Mouse (Mus musculus) gastrocnemius, postnatal 10 days (tissue): ENCODE data around the gene Kcnd3. TPM values are rescaled to one million over a fixed set of nuclear protein-coding genes. Genes with fewer than 3 reads are reported as not detected.

Experiments used
- DNase-seq: peaks from one replicate; pipeline ENCODE4 v3.0.0; 2021; ENCODE audit warnings: mixed read lengths
- total RNA-seq, 2 experiments: library from RNA; stranded (reverse); gene quantifications; 2 replicates each; pipeline ENCODE4 v1.2.3; 2021

The Kcnd3 gene
- total RNA-seq, 2 experiments from 2014 or later, result 0.66 to 0.77 TPM

DNA sequence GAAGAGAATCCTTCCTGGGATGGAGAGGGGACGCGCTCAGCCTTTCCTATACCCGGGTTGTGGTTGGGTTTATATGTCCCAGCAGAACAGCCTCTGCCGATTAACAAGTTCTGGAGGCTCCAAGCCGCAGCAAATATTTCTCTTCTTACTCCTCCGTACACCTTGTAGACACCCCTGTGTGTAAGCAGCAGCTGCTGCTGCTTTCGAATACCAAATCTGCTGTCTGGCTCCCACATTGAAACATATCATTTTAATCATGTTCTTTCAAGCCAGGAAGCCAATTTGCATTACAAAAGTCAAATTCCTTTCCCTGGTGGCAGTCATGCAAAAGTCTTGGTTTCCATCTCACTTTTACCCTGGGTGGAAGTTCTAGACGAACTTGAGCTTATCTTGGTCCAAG is 76.7 kb downstream of the Kcnd3 start:
- no peak for DNase-seq

DNA sequence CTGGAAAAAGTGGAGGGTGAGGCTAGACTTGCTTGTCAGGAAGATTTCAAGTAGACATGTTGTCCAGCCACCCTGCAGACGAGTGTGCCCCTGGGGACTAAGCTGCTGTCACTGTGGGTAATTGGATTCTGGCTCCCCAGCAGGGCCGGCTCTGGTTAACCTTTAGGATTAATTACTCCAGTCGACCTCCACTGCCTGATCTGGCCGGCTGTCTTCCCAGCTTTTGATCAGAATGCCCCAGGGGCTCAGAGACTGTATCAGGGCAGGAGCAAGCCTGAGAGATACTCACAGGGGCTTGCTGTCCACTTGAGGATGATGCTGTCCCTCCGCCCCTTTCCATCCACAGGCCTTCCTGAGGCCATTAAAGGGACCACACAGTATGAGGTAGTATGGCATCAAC is 77.6 kb downstream of the Kcnd3 start:
- DNase-seq, result no peak

DNA sequence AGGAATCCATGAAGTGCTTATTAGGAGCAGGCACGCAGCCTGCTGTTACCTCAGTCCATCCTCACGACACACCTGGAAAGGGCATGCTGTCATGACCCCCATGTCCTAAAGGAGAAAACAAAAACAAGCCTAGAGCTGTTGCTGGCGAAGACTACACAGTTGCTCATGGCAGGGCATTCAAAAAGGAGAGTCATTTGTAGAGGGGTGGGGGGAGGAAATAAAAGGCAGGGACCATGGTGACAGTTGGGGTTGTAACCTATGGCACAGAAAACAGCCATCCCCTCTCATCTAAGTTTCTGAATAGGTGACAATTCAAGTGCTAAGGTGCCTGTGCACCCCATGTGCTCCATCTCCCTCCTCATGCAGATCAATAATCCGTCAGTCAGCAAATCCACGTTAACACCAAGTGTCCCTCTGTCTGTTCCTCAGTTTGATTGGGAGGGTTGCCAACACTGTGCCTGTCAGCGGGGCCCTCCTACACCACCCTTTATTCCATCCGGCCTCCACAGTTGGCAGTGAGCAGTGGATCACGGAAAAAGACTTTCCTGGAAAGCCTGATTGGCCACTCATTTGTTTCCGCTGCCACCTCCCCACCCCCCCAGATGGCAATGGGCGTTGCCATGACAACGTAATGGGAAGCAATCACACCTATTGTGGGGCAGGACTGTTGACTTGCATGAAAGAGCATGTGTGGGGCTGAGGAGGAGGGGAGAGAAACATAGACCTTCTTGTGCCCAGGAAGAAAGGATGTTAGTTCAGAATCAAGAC is 78.4 kb downstream of the Kcnd3 start:
- DNase-seq, result no peak

DNA sequence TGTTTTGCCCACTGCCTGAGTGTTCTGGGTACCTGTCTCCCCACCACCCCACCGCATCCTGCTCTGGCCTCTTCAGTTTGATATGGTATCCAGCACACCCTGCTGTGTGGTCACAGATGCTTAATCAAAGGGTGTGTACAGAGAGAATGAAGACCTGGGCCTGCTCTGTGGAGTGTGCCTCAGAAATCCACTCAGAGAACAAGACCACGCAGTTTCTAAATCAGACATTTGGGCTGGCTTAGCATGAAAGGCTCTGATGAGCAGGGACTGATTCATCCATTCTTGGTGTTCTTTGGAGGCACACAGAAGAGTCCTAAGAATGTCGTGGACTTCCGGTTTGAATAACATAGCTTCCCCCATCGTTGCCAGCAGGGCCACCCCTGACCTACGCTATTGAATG is 86.3 kb downstream of the Kcnd3 start:
- no peak for DNase-seq

DNA sequence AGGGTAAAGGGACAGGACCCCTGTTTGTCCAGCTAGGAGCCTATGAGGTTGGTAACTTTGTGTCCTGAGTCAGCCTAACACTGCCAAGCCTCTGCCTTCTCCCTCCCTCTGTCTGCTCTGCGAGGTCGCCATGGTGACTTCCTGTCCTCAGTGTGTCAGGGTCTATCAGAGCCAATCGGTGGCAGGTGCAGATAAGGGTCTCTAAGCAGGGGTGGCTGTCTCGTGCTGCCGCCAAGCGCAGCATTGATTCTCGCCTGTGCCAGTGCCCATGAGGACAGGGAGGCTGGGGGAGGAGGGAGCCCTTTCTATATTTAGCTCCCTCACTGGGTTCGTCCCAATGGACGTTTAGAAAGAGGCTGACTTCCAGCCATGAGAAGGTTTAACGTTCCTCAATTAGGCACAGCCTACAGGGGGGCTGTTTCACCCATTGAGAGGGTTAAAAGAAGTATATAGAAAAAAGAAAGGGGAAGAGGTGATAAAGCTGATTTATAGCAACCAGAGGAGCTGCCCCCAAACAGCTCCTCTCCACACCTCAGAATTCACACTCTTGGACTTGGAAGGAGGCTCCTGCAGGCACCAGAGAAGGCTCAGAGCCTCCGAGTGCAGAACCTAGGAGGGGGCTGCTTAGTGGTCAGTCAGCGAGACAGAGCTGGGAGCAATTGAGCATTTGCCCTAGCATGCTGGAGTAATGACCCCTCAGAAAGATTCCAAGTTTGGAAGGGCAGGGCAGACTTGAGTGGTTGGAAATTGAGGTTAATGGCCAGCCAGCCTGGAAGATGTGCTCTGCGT is 86.9 kb downstream of the Kcnd3 start:
- DNase-seq, result no peak

DNA sequence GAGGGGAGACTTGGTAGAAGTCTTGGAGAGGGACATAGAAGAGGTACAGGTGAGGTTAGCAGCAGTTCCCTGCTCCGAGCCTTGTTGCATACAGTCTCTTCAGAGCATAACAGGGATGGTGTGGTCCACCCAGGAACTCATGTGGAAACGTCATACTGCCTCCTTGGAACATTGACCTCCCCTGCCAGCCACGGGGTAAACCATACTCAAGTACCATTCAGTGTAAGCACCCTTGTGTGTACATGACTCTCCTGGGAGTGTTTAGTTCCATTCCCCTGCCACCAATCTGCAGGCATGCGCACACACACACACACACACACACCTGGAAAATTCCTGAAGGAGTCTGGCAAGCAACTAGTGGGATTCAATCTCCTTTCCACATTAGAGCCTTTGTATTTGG is 90.6 kb downstream of the Kcnd3 start:
- DNase-seq, result no peak

DNA sequence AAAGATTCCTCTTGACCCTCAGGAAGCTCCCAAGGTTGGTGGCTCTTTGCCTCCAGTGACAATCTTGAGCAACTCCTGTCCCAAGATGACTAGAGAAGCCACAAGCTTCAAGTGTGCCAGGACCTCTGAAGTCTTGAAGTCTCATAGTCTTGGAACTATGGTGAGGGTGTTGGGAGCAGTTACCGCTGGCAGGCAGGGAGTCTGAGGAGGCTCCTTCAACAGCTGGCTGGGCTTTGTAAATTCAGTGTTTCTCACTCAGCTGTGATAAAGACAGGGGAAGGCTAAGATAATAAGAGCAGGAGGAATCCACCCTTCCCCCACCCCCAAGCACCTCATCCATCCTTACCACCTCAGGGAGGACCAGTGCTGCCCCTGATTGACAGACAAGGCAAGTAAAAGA is 92.0 kb downstream of the Kcnd3 start:
- no peak for DNase-seq

DNA sequence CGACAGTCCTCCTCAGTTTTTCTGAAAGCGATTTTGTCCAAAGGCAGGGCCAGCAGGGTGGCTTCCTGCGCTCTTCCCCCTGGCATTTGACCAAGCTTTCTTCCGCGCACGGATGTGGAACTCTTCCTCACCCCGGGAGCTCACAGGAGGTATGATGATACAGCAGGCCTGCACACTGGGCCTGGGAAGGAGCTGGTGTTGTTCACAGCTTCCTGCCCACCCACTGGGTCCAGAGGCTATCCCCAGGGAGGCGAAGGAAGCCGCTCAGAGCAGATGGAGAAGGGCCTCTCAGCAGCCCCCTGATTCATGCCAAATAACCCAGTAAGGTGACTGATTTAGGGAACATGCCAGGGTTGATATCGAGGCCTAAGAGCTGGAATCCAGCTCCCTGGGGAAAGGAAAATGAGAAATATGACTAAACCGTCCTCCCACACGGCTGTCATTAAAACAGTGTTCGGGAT is 94.5 kb downstream of the Kcnd3 start:
- DNase-seq, result no peak

DNA sequence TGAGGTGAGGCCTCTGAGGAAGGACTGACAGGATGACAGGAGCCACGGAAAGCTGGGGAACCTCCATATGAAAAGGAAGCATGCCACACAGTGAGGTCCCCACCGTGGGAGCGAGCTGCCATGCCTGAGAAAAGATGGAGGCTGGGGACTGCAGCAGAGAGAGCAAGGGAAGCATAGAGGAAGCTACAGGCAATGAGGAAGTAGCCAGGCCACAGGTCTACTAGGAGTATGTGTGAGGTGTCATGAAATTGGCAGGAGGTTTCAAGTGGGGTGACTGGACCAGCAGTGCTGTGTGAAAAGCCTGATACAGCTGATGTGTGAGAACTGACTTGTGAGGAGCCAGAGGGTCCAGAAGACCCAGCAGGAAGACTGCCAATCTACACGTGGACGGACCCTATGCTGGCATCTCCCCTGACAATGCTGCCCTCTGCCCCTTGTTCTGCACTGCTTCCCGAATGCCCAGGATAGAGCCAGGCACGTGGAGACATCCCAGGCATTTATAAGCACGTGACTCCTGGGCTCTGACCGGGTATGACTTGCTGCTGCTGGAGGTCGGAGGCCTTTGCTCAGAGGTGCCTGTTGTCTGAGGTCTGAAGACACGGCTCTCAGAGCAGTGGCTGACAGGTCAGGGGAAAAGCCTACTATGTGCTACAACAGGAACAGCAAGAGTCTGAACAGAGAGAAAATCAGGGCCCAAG is 96.1 kb downstream of the Kcnd3 start:
- no peak for DNase-seq

DNA sequence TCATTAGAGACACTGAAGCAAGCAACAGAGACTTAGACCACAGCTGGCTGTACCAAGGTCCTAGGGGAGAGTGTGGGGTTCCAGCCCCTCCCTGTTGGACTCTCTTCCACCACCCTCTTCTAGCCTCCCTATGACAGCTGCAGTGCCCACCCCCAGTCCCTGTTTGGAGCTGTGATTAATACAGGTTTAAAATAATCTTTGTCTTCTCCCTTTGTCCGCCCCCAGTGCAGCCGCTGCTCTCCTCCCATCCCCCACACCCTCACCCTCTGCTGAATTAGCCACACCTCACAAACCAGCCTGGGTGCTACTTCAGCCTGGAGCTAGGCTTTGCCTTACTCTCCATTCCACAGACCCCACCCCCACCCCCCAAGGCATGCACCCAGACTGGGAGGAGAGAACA is 107.3 kb downstream of the Kcnd3 start:
- no peak for DNase-seq

DNA sequence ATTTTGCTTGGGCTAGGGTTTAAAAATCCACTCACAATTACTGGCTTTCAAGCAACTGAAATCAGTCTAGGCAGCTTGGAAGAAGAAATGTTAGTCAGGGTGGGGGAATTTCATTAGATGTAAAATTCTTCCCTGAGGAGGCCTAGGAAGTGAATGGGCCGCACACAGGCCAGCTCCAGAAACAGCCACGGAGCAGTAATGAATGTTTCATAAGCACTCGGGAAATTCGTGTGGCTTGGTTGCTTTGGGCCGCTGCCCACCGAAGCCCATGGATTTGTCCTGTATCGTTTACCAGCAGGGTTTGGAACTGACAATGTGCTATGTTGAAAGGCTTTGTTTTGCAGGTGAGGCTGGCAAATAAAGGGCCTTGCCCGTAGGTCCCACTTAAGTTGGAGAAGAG is 114.8 kb downstream of the Kcnd3 start:
- DNase-seq, result no peak

DNA sequence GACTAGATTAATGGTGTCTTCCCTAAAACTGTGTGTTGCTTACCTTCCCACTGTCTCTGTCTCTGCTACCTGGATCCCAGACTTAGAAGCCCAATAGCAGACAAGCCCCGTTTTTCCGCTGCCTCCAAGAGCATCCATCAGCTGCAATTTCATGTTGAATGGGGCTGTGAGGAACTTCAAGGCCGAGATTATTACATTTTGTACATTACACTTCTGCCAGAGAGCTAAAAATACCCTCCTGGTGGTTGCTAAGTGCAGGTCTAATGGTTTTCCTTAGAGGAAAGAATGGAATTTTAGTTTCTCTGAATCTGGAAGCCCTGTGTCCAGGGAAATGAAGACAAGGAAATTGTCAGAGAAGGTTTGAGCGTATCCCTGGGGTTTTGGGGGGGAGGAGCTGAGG is 115.3 kb downstream of the Kcnd3 start:
- no peak for DNase-seq

DNA sequence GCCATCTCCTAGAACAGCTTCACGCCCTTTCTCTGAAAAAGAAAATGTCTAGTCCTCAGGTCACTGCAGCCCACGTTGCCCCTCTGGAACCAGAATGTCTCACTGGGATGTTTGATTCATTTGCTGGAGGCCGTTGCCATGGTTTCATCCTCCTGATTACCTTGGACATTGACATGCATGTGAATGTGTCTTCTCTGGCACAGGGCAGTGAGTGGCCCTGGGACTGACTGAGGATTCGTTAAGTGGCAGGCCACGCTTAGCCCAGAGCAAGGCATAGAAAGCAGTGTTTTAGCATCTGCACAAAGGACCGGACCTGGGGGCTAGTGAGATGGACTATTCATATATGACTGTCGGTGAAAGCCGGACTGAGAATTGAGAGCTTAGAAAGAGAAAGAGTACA is 116.3 kb downstream of the Kcnd3 start:
- DNase-seq, result no peak

DNA sequence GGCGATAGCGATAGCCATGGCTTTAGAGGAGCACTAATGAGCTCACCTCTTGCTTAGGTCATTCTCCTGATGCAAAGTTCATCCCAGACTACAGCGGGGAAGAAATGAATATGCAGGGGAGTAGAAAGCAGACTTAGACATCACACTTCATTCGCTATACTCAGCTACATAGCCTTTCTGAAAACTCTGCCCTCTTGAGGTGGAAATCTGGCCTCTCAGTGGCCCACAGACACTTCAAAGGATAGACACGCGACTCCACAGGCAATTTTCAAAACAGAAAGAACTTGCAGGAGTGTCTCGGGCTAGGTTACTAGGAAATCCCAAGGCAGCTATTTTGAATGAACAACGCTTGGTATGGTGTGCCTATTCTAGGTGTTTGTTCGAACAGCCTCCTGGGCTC is 116.7 kb downstream of the Kcnd3 start:
- no peak for DNase-seq

DNA sequence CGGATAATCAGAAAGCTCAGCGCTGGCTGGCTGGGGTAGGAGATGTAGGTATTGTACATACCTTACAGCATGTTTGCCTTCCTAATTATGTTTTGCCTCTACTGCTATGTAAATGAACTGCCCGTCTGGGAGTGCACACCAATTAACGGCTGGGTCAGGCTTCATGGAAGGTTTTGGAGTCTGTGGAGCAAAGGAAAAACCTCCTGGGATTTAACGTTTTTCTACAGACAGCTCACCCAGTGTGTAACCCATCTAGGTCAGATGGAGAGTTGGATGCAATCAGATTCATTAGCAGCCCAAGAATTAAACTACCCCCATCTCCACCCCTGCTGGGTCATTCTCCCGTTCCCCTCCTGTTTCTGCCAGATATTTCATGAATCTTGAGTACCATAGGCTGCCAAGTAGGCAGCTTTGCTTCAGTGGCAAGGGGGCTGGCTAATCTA is 117.2 kb downstream of the Kcnd3 start:
- no peak for DNase-seq

DNA sequence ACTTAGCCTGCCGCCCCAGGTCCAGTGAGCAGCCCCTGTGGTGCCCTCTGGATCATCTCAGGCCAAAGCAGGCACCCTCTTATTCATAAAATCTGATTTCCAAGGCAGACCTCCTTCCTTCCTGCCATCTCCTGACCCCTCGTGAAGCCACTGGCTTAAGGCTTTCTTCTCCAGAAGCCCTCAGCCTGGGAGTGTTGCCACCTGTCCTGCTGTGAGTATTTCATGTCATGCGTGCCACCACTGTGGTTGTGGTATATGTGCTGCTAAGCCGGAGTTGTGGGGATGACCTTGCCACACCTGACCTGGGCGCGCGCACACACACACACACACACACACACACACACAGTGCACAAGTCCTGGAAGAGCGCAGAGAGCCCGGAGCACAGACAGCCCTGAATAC is 117.8 kb downstream of the Kcnd3 start:
- no peak for DNase-seq

DNA sequence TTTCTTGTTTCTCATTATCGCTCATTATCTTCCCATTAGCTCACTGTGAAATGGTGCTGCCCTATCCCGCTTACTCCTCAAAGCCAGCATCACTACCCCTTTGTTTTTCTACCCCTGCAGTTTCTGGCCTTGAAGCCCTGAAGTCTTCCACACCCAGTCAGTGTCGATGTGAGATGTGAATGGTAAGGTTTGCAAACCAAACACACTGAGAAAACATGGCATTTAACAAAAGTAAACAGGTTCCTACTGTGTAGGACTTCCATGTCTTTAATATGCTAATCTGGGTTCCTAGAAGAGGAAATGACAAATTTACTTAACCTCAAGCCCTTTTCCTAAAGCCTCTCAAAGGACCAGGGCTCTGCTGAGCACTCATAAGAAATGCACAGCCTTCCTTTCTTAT is 118.7 kb downstream of the Kcnd3 start:
- DNase-seq, result no peak

DNA sequence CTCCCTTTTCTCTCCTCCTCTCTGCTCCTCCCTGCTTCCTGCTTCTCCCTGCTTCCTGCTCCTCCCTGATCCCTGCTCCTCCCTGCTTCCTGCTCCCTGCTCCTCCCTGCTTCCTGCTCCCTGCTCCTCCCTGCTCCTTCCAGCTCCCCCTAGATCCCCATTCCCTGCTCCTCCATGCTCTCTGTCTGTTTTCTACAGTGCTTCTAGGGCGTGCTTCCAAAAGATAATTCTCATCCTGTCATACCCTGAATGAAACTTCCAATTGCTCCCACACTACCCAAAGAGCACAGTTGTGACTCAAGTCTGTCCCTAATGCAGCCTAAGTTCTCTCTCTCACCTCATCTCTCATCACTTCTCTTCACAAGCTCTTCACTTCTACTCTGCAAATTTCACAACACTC is 119.8 kb downstream of the Kcnd3 start:
- no peak for DNase-seq

DNA sequence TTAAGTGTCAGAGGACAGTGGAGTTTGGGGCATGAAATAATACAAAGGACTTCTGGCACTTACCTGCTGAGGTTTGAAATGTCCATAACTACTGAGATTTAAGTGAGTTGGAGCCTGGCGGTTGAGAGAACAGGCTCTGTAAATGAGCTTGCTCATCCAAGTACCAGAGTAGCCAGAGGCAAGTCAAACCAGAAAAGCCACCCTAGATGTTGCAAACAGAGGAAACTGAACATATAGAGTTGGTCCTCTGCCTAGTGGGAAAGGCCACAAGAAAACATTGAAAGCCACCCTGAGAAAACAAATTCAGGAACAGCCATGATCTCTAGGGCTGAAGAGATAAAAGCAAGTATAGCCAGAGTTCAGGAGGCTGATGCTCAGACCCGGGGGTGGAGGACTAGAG is 121.0 kb downstream of the Kcnd3 start:
- DNase-seq, result no peak

DNA sequence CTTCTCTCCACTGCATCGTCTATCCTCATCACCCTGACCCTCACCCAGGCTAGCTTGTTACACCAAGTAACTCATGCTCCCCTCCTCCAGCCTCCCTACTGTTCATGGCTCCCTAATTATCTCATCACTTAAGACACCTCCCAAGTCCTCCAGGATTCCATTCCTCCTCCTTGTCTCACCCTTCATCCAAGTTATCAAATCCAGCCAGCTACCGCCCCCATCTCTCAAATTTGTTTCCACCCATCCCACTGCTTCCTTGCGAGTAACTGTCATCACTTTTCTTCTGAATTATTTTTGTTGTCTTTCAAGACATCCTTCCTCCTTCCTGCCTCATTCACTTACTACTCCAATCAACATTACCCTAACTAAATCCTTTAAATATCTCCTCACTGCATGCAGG is 126.2 kb downstream of the Kcnd3 start:
- no peak for DNase-seq

DNA sequence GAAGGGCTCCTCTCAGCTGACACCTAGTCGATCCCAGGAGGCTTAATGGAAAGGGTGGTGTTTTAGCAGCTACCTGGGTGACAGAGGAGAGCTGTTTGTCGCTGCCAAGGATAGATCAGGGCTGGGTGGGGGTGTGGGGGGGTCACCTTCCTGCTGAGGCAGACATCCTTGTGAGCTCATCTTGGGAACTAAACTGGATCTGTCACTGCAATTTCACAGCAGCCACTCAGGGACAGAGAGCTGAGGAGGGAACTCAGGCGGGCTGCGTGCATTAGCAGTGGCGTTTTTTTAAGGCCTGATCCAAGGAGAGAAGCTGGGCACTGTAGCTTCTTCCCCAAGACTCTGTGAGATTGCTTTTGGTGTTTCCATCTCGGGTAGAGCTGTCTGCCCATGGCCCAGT is 129.0 kb downstream of the Kcnd3 start:
- no peak for DNase-seq

DNA sequence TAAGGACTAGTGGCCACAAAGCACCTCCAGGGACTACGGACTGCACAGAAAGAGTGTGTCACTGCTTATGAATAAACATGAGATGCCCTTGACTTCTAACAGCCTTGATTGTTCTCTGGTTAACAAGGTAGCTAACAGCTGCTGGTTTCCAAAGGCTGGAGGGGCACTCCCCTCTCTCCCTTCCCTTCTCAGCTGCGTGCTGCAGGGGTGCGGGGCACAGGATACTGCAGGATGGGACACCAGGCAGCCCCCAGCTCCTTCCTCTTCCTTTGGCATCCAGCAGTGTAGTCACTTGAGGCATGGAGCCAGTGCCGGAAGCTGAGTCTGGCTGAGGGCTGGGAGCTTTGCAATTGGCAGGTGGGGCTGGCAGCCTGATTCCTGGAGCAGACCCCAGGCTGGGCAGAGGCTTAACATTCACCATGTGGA is 133.6 kb downstream of the Kcnd3 start:
- no peak for DNase-seq

DNA sequence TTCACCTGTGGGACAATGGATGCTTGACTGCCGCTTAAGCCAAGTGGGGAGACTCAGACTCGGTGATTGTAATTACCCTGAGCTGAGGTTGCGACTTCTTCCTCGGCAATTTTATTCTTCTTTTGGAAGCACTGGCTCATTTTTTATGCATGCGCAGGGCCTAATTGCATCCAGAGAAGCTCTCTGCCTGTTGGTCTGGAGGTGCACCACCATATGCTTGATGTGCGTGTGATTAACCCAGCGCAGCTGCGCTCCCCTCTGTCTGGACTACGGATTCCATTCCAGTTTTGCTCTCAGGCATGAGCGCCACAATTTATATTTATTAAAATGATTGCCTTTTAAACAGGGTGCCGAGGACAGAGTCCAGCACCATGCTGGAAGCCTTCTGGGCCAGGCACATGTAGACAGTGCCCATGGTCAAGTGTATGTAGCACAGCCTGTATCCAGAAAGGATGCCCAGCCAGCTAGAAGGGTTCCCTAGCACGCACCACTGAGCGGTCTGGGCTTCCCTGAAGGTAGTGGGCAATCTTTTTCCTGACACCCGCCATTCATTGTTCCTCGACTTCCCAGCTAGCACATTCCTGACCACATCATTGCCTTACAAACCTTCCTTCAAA is 138.0 kb downstream of the Kcnd3 start:
- DNase-seq, result no peak
